Mouse (Mus musculus) spleen, postnatal 36 days (tissue): ENCODE measurements around the gene Dvl1.

Source experiments
- DNase-seq, 2 experiments: peaks; one replicate each; pipeline ENCODE4 v3.0.0; 2022; ENCODE audit warnings: low spot score in 2 of 2, mixed read lengths in 1 of 2

The Dvl1 gene

GRCm38 (mm10) chr4:155907003-155907402, 59.8 kb downstream of the Dvl1 start:
- DNase-seq: no peak

- peak; percentile 0 for DNase-seq
These were observed 61.1 kb downstream of the Dvl1 start for GRCm38 (mm10) chr4:155908281-155908680.

GRCm38 (mm10) chr4:155908751-155909150, 61.5 kb downstream of the Dvl1 start:
- DNase-seq: no peak
